Mouse (Mus musculus) limb, embryonic 10.5 days (tissue): ENCODE measurements around the gene Lce1i. TPM values are rescaled to one million over a fixed set of nuclear protein-coding genes. Genes with fewer than 3 reads are reported as not detected.
"Not testable (repeated sequence)": the region's sequence is repeated elsewhere in the genome, so short reads cannot be mapped to it uniquely, and the experiment has no call there.

Experiments
- DNase-seq: peaks from one replicate; pipeline ENCODE4 v3.0.0-alpha.2; 2017; ENCODE audit warnings: low spot score
- H3K27ac ChIP-seq: fragments of 300-500 bp; sonication (generic); 2 replicates; pipeline ENCODE4 v1.5.1; 2016; ENCODE audit warnings: mild to moderate bottlenecking
- H3K27me3 ChIP-seq: fragments of 300-500 bp; sonication (generic); 2 replicates; pipeline ENCODE4 v1.6.1; 2016; ENCODE audit warnings: low read depth, mild to moderate bottlenecking; ENCODE audit not compliant: poor library complexity, severe bottlenecking
- H3K36me3 ChIP-seq: fragments of 300-500 bp; sonication (generic); 2 replicates; pipeline ENCODE4 v1.6.1; 2016; ENCODE audit warnings: mild to moderate bottlenecking, moderate library complexity
- H3K4me1 ChIP-seq: fragments of 300-500 bp; sonication (generic); 2 replicates; pipeline ENCODE4 v1.6.1; 2016
- H3K4me3 ChIP-seq: fragments of 300-500 bp; sonication (generic); 2 replicates; pipeline ENCODE4 v1.5.1; 2016; ENCODE audit warnings: mild to moderate bottlenecking, moderate library complexity
- H3K9me3 ChIP-seq: fragments of 300-500 bp; sonication (generic); replicated peaks from 2 replicates; pipeline ENCODE4 v1.6.1; 2016; ENCODE audit warnings: mild to moderate bottlenecking
- WGBS: fragments of 180-500 bp; shearing (Covaris S2); methylation state at CpG from one replicate; pipeline ENCODE4 v1.1.7; 2016; 5-methylcytosine and 5-hydroxymethylcytosine counted together
- polyA plus RNA-seq: library from polyadenylated mRNA; unstranded; fragments of >200 nt; fragmentation: Nextera tagmentation; extraction: Ambion mirVana; gene quantifications from 2 replicates; pipeline ENCODE4 v1.2.1, GENCODE M21; 2016

Gene Lce1i
- polyA plus RNA-seq, result not detected in 2 replicates

DNA sequence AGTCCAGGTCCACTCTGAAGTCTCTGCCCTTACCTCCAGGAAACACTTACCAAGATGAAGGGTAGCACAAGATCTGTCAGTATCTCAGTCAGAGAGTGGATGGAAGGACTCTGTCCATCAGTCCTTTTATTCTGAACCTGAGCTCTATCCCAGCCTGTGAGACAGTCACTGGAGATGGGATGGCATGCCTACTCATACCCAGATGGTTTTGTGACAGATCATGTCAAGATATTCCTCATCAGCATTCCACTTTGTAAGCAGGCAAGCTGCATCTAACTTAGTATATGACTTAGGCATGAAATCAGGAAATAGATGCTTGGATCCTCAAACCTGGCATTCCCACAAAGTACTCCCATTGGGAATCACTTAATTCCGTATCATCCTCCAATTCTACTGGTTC, at the start of gene Lce1i:
Gene Lce1i, minus strand, starts transcription at position 101 of the 400 bp plus-strand sequence.
- Histone ChIP-seq H3K4me3 (no peak within 1 kb of the TSS), H3K36me3 (no peaks in the 10 kb centered on the region), H3K27me3 (no peaks in the 10 kb centered on the region), H3K4me1 (no peaks in the 10 kb centered on the region), H3K27ac (no peak within 1 kb of the TSS), H3K9me3 (no peaks in the 10 kb centered on the region)
- 94% methylated on average over 1 of the region's 1 CpGs for WGBS
- DNase-seq, result no peak

DNA sequence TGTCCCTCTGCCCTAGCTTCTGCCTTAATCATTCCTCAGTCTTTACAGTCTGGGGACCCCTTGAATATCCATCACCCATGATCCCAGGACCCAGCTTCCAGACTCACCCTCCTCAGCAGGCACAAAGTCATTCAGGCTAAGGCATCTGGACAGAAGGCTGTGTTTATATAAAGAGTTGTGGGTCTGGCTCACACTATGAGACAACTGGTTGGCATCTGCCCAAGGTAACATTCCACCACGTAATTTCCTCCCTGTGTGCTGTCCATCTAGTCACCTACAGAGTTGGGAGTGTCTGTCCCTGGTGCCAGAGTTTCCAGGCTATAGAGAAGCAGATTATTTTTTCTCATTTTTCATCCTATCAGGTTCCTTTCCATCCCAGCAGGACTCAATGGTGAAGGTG, 48.4 kb upstream of the Lce1i start, which contains the start of gene Kprp:
Gene Kprp, minus strand, starts transcription at position 140 of the 400 bp plus-strand sequence.
- no peaks in the 10 kb centered on the region; the same call in 1 of the 2 replicates for H3K9me3 ChIP-seq
- no peaks in the 10 kb centered on the region for H3K27me3 ChIP-seq
- H3K4me3 ChIP-seq, result no peak within 1 kb of the TSS
- no peak for DNase-seq
- 71% methylated on average over 1 of the region's 1 CpGs for WGBS
- no peaks in the 10 kb centered on the region for H3K36me3 ChIP-seq
- no peak within 1 kb of the TSS for H3K27ac ChIP-seq
- no peaks in the 10 kb centered on the region for H3K4me1 ChIP-seq

DNA sequence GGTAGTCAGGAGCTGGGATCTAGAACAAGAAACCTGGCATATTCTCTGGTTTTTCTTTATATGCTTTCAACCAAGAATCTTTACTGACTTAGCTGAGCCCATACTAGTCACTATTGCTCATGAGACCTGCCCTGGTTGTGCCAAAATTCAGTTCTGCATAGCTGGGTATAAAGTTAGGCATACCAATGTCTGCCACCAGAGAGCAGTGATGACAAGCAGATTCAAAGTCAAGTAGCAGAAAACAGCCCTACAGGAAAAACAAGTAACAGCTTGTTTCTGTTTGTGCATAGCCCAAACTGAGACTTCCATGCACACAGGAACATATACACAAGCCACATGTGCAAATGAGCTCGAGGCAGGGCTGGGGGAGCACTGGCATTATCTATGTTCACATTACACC, 47.1 kb upstream of the Lce1i start:
- H3K27ac ChIP-seq, result no peak overlapping the region
- WGBS, result 36% methylated on average over 1 of the region's 1 CpGs
- no peaks in the 10 kb centered on the region for H3K36me3 ChIP-seq
- H3K27me3 ChIP-seq, result no peaks in the 10 kb centered on the region
- H3K4me3 ChIP-seq, result no peak overlapping the region
- no peaks in the 10 kb centered on the region; the same call in 1 of the 2 replicates for H3K9me3 ChIP-seq
- no peaks in the 10 kb centered on the region for H3K4me1 ChIP-seq
- no peak for DNase-seq

DNA sequence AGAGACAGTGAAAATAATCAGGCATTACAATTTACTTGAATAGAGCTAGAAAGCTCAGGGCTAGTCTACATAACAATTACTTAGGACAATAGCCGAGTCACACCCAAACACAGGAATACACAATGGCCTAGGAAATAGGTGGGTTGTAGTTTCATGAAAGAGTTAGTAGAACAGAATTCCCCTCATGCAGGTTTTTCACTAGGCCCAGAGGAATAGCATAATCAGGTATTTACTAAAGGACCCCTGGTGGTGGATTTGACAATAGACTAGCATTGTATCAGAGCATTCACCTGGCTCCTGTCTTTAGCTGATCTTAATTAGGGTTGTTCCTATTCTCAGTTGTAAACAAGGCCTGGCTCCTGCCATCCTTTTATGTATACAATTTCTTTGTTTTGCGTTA, 37.3 kb upstream of the Lce1i start:
- not testable (repeated sequence) for H3K4me3 ChIP-seq, H3K36me3 ChIP-seq, DNase-seq, H3K27ac ChIP-seq, H3K9me3 ChIP-seq, H3K27me3 ChIP-seq, H3K4me1 ChIP-seq
- WGBS, result 94% methylated on average over 2 of the region's 2 CpGs

DNA sequence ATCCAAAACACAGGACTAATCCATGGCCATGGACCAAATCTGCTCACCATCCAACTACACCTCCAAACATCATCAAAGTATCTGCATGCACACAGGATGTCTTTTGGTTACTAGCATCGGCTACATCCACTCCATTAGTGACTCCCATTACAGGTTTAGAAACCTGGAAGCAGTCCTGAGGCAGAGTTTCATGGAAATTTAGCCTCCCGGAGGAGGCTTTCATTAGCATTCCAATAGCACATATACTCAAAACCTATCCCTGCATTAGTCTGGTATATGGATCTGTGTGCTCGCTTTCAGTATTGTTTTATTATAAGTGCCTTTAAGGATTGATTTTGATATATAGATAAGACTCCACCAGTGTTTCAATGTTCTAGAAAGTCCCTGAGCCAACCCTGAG, 36.9 kb upstream of the Lce1i start:
- H3K27me3 ChIP-seq, result no peaks in the 10 kb centered on the region
- no peak overlapping the region for H3K27ac ChIP-seq
- no peaks in the 10 kb centered on the region for H3K9me3 ChIP-seq
- WGBS, result 90% methylated on average over 3 of the region's 3 CpGs
- no peak for DNase-seq
- no peak overlapping the region for H3K4me3 ChIP-seq
- H3K36me3 ChIP-seq, result no peaks in the 10 kb centered on the region
- no peaks in the 10 kb centered on the region for H3K4me1 ChIP-seq

DNA sequence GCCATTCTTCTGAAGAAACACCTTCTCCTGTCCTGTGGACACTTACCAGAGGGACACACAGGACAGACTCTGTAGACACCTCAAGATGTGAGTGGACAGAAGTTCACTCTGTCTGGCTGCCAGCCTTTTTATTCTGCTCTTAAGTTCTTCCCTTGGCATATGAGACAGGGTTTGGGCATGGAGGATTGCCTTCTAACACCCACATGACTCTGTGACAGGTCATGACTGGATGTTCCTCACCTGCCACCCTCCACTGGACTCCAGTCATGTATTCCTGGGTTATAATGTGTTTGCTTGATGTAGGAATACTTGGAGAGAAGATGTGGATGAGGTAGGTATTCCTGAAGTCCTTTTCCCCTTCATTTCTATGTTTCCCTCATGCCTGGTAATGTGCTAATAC, 29.1 kb upstream of the Lce1i start, which contains the start of gene Lce1k:
Gene Lce1k, minus strand, starts transcription at position 101 of the 400 bp plus-strand sequence.
- no peaks in the 10 kb centered on the region for H3K36me3 ChIP-seq
- no peak within 1 kb of the TSS for H3K27ac ChIP-seq
- no peaks in the 10 kb centered on the region for H3K4me1 ChIP-seq
- H3K9me3 ChIP-seq, result no peaks in the 10 kb centered on the region
- no peak within 1 kb of the TSS for H3K4me3 ChIP-seq
- no peaks in the 10 kb centered on the region for H3K27me3 ChIP-seq
- no peak for DNase-seq

DNA sequence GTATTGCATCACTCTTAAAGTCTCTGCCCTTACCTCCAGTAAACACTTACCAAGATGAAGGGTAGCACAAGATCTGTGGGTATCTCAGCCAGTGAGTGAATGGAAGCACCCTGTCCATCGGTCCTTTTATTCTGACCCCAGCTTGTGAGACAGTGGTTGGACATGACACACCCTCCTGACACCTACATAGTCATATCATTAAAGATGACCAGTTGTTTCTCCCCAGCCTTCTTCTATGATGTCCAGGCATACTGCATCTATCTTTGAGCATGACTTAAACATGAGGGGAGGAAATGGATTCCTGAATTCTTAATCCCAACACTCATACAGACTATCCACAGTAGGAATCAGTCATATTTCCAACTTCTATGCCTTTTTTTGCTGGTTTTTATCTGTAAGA, 11.7 kb upstream of the Lce1i start, which contains the start of gene Lce1j:
Gene Lce1j, minus strand, starts transcription at position 101 of the 400 bp plus-strand sequence.
- no peaks in the 10 kb centered on the region for H3K36me3 ChIP-seq
- DNase-seq, result no peak
- no peaks in the 10 kb centered on the region for H3K27me3 ChIP-seq
- H3K4me1 ChIP-seq, result no peaks in the 10 kb centered on the region
- no peak within 1 kb of the TSS for H3K4me3 ChIP-seq
- H3K27ac ChIP-seq, result no peak within 1 kb of the TSS
- WGBS, result 100% methylated on average over 1 of the region's 1 CpGs
- no peaks in the 10 kb centered on the region for H3K9me3 ChIP-seq

DNA sequence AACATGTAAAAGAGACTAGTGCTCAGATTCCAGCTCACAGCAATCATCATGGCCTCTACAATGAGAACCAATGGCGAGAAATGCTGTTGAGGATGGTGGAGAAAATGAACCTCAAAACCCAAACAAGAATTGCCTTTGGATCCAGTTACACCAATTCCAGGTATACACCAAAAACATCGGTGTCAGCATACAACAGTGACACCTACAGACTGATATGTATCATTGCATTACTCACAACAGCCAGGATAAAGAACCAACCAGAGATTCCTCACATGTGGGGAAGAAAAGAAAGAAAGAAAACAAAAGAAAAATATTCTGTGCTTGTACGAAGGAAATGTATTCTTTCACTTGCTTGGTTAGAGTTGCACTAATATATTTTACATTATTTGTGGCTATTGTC, 7.1 kb downstream of the Lce1i start:
- Histone ChIP-seq H3K4me3 (no peak overlapping the region), H3K4me1 (no peaks in the 10 kb centered on the region), H3K36me3 (no peaks in the 10 kb centered on the region), H3K9me3 (no peaks in the 10 kb centered on the region), H3K27me3 (no peaks in the 10 kb centered on the region), H3K27ac (no peak overlapping the region)
- no peak for DNase-seq
- 23% methylated on average over 3 of the region's 3 CpGs for WGBS

DNA sequence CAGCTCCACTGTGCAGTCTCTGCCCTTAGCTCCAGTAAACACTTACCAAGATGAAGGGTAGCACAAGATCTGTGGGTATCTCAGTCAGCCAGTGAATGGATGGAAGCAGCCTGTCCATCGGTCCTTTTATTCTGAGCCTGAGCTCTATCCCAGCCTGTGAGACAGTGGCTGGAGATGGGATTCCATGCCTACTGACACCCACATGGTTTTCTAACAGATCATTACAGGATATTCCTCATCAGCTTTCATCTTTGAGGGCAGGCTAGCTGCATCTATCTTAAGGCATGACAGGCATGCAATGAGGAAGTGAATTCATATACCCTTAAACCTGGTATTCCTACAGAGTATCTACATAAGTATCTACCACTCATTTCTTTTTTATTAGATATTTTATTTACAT, 13.7 kb downstream of the Lce1i start, which contains the start of gene Lce1h:
Gene Lce1h, minus strand, starts transcription at position 101 of the 400 bp plus-strand sequence.
- H3K27ac ChIP-seq, result no peak within 1 kb of the TSS
- H3K27me3 ChIP-seq, result no peaks in the 10 kb centered on the region
- no peaks in the 10 kb centered on the region for H3K36me3 ChIP-seq
- DNase-seq, result no peak
- 94% methylated on average over 1 of the region's 1 CpGs for WGBS
- H3K9me3 ChIP-seq, result no peaks in the 10 kb centered on the region
- no peaks in the 10 kb centered on the region for H3K4me1 ChIP-seq
- no peak within 1 kb of the TSS for H3K4me3 ChIP-seq

DNA sequence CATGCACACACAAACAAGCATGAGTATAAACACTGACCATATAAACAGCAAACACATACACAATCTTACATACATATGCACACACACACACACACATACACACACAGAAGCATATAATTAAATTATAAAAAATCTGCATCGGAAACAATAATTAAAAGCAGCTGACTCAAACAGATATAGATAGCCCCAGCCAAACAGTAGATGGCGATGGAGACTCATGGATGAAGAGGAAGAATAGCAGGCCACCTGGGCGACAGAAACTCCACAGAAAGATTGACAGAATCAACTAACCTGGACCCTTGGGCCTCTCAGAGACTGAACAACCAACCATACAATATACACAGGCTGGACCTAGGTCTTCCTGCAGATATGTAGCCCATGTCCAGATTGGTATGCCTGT, 25.5 kb downstream of the Lce1i start:
- Histone ChIP-seq H3K27ac (no peak overlapping the region), H3K4me1 (no peaks in the 10 kb centered on the region), H3K36me3 (no peaks in the 10 kb centered on the region), H3K4me3 (no peak overlapping the region), H3K27me3 (no peaks in the 10 kb centered on the region), H3K9me3 (no peaks in the 10 kb centered on the region)
- WGBS, result 42% methylated on average over 3 of the region's 3 CpGs
- no peak for DNase-seq

DNA sequence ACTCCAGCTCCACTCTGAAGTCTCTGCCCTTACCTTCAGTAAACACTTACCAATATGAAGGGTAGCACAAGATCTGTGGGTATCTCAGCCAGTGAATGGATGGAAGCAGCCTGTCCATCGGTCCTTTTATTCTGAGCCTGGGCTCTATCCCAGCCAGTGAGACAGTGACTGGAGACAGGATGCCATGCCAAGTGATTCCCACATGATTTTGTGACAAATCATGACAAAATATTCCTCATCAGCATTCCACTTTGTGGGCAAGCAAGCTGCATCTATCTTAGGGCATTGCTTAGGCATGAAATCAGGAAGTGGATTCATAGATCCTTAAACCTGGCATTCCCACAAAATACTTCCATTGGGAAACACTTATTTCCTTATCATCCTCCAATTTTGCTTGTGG, 26.5 kb downstream of the Lce1i start, which contains the start of gene Lce1g:
Gene Lce1g, minus strand, starts transcription at position 101 of the 400 bp plus-strand sequence.
- WGBS, result 72% methylated on average over 1 of the region's 1 CpGs
- Histone ChIP-seq H3K4me1 (no peaks in the 10 kb centered on the region), H3K27ac (no peak within 1 kb of the TSS), H3K27me3 (no peaks in the 10 kb centered on the region), H3K4me3 (no peak within 1 kb of the TSS), H3K36me3 (no peaks in the 10 kb centered on the region), H3K9me3 (no peaks in the 10 kb centered on the region)
- DNase-seq, result no peak

DNA sequence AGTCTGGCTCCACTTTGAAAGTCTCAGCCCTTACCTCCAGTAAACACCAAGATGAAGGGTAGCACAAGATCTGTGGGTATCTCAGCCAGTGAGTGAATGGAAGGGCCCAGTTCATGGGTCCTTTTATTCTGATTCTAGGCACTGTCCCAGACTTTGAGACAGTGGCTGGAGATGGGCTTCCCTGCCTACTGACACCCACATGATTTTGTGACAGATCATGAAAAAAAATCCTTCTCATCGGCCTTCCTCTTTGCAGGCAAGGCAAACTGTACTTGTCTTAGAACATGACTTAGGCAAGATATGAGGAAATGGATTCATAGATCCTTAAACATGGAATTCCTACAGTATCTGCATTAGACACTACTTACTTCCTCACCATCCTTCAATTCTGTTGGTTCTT, 39.7 kb downstream of the Lce1i start, which contains the start of gene Gm38119:
Gene Gm38119, minus strand, starts transcription at position 101 of the 400 bp plus-strand sequence.
- no peaks in the 10 kb centered on the region for H3K27me3 ChIP-seq
- no peak for DNase-seq
- WGBS, result 81% methylated on average over 1 of the region's 1 CpGs
- H3K27ac ChIP-seq, result no peak within 1 kb of the TSS
- no peaks in the 10 kb centered on the region for H3K9me3 ChIP-seq
- H3K36me3 ChIP-seq, result no peaks in the 10 kb centered on the region
- no peaks in the 10 kb centered on the region for H3K4me1 ChIP-seq
- no peak within 1 kb of the TSS for H3K4me3 ChIP-seq
